Mouse (Mus musculus) liver, adult (tissue): ENCODE measurements around the gene Klhl33.

ENCODE experiments used
- GATA4 ChIP-seq: IDR thresholded peaks from 2 replicates; pipeline ENCODE4 v1.6.1; 2014; ENCODE audit warnings: mild to moderate bottlenecking, low read length; ENCODE audit not compliant: insufficient replicate concordance

The Klhl33 gene

GRCm38 (mm10) chr14:50897374-50897765 lies at the start of gene Klhl33:
Gene Klhl33 (minus strand): TSS chr14:50897507.
- TF ChIP-seq GATA4, result no peak

- no peak for TF ChIP-seq GATA4
These were observed 46.8 kb upstream of the Klhl33 start, which contains the start of gene Gm49342 for GRCm38 (mm10) chr14:50943932-50944667. Gene Gm49342 (plus strand): TSS chr14:50944517.

GRCm38 (mm10) chr14:50938940-50939339 lies 41.6 kb upstream of the Klhl33 start:
- TF ChIP-seq GATA4, result no peak

GRCm38 (mm10) chr14:50938119-50938908 lies 41.0 kb upstream of the Klhl33 start:
- TF ChIP-seq GATA4, result no peak

- no peak for TF ChIP-seq GATA4
These were observed 39.3 kb upstream of the Klhl33 start for GRCm38 (mm10) chr14:50936649-50937048.

GRCm38 (mm10) chr14:50931493-50932020 lies 34.2 kb upstream of the Klhl33 start:
- TF ChIP-seq GATA4, result no peak

- no peak for TF ChIP-seq GATA4
These were observed 33.6 kb upstream of the Klhl33 start, which contains the start of the genes Pip4p1 and Pnp for GRCm38 (mm10) chr14:50930754-50931492. Gene Pip4p1 (minus strand): TSS chr14:50930856. Gene Pnp (plus strand): TSS chr14:50931082.

- TF ChIP-seq GATA4, result no peak
These were observed 33.1 kb upstream of the Klhl33 start for GRCm38 (mm10) chr14:50930377-50930753.

GRCm38 (mm10) chr14:50929951-50930350 lies 32.6 kb upstream of the Klhl33 start:
- TF ChIP-seq GATA4, result no peak

GRCm38 (mm10) chr14:50927366-50927765 lies 30.1 kb upstream of the Klhl33 start:
- no peak for TF ChIP-seq GATA4

GRCm38 (mm10) chr14:50925111-50925920 lies 28.0 kb upstream of the Klhl33 start:
- no peak; the same call in 1 of the 2 replicates for TF ChIP-seq GATA4

GRCm38 (mm10) chr14:50924281-50925064 lies 27.2 kb upstream of the Klhl33 start, which contains the start of the genes Osgep and Apex1:
Gene Osgep (minus strand): TSS chr14:50924893.
Gene Apex1 (plus strand): TSS chr14:50924968.
- no peak for TF ChIP-seq GATA4

GRCm38 (mm10) chr14:50911356-50911755 lies 14.0 kb upstream of the Klhl33 start:
- no peak for TF ChIP-seq GATA4
